Mouse (Mus musculus) spleen, adult 2 months (tissue): Measurements from ENCODE around the gene Cyp4f37.

Source experiments
- CTCF ChIP-seq: fragments of 200-500 bp; IDR thresholded peaks from 2 replicates; pipeline ENCODE4 v1.5.1; 2011; ENCODE audit warnings: mild to moderate bottlenecking, inconsistent platforms; ENCODE audit not compliant: insufficient read depth, insufficient read length, insufficient replicate concordance; ENCODE audit errors: extremely low read depth
- POLR2A ChIP-seq: fragments of 200-500 bp; IDR thresholded peaks from 2 replicates; pipeline ENCODE4 v1.6.1; 2011; ENCODE audit warnings: low read depth, low read length, inconsistent platforms

- TF ChIP-seq POLR2A (no peak), CTCF (no peak)
These were observed 25.5 kb downstream of the Cyp4f37 start for GRCm38 (mm10) chr17:32646631-32647030.
